ENCODE assay signal across 22 mouse cellular contexts in genomic region chr15:6055703-6056102, GRCm38 (mm10).
A peak's percentile ranks its signal among the peaks of the same experiment; 100 is the strongest.
DNase-seq lines count a peak whose midpoint lies in the region; TF ChIP-seq lines count a peak whose summit lies in the region.
"Had no signal": no experiment of that assay in that cellular context is flagged by ENCODE, and none has a peak within 500 bp of the region (broad histone marks: within the 10 kb centered on the region; RNA-seq: fewer than 3 reads in every experiment).

No protein-coding gene starts in this region.

- H3K36me3 ChIP-seq in C2C12 (ENCODE audit: control insufficient read depth, insufficient read depth) = no peaks in the 10 kb centered on the region
- H3K36me3 ChIP-seq in myocyte (ENCODE audit: control insufficient read depth, insufficient read depth) = no peaks in the 10 kb centered on the region
- H3K36me3 ChIP-seq: G1E had no signal

- H3K79me2 ChIP-seq in C2C12 (ENCODE audit: control insufficient read depth, insufficient read depth) = no peaks in the 10 kb centered on the region
- H3K79me2 ChIP-seq in myocyte (ENCODE audit: control insufficient read depth, insufficient read depth) = no peaks in the 10 kb centered on the region

- no peak for TF ChIP-seq POLR2A in myocyte (IDR thresholded peaks at IDR 0.05; ENCODE audit: insufficient read length, low read depth)

- H3K4me2 ChIP-seq in myocyte (ENCODE audit: low read depth) = peak overlapping the region; percentile 26

- intact Hi-C loops in heart, postnatal 10 days (cut with DNase I) = no loop called here

- H3K4me3 ChIP-seq in C2C12 (ENCODE audit: insufficient read depth, poor library complexity, severe bottlenecking) (no peak overlapping the region), myocyte (no peak overlapping the region)
- no peak overlapping the region for H3K4me3 ChIP-seq in layer of hippocampus, adult 2 months

- H3K27me3 ChIP-seq in C2C12 (ENCODE audit: control insufficient read depth, insufficient read depth, insufficient read length) (no peaks in the 10 kb centered on the region), myocyte (ENCODE audit: control insufficient read depth, insufficient read depth, insufficient read length) (no peaks in the 10 kb centered on the region)
- H3K27me3 ChIP-seq: CH12.LX, Patski had no signal

- no peaks in the 10 kb centered on the region for H3K79me3 ChIP-seq in C2C12 (ENCODE audit: low read depth)

- H3ac ChIP-seq in C2C12 (ENCODE audit: control insufficient read depth, insufficient read length, low read depth) (no peak overlapping the region), myocyte (ENCODE audit: control insufficient read depth, insufficient read length) (no peak overlapping the region)

- peak; percentile 35 for DNase-seq in 3134 (ENCODE audit: extremely low read depth, insufficient read length, low spot score)
- peak; percentile 46 for DNase-seq in fibroblast of lung, adult 2 months (ENCODE audit: low read depth)
- no peak for DNase-seq in heart, postnatal 10 days
- no peak for DNase-seq in spleen, postnatal 10 days (ENCODE audit: low spot score in 2 of 2)
- DNase-seq in adrenal gland, postnatal 25 days = no peak
- DNase-seq in layer of hippocampus, adult 2 months (ENCODE audit: low spot score in 2 of 2) = no peak
- DNase-seq: adrenal gland, adult 2 months; adrenal gland, adult 8-10 months; adrenal gland, postnatal 10 days; adrenal gland, postnatal 14 days; adrenal gland, postnatal 36 days; B cell, adult 2 months; cerebellum, adult 11 months; cerebellum, adult 11-12 months; cerebellum, adult 18-20 months; cerebellum, adult 2 months; cerebellum, adult 8-10 months had no signal

- no peak for TF ChIP-seq CTCF in C2C12 (IDR thresholded peaks at IDR 0.05; ENCODE audit: control insufficient read depth, insufficient read depth, insufficient read length)
- TF ChIP-seq CTCF in layer of hippocampus, adult 2 months (conservative IDR thresholded peaks at IDR 0.05) = no peak

- no peak overlapping the region for H3K27ac ChIP-seq in layer of hippocampus, adult 2 months

TF ChIP-seq in C2C12, 6 proteins besides CTCF, POLR2A, EP300 and RAD21:
- TF ChIP-seq FOSL1 (IDR thresholded peaks at IDR 0.05; ENCODE audit: insufficient read depth, low read length, poor library complexity, severe bottlenecking) (no peak), MYOG (IDR thresholded peaks at IDR 0.05; ENCODE audit: control insufficient read depth, extremely low read depth, insufficient read length) (no peak), USF1 (IDR thresholded peaks at IDR 0.05; ENCODE audit: low read depth) (peak; percentile 83), CEBPB (IDR thresholded peaks at IDR 0.05; ENCODE audit: low read depth) (peak; percentile 27), MYOD1 (IDR thresholded peaks at IDR 0.05; ENCODE audit: control insufficient read depth, insufficient read length, low read depth) (no peak), MAX (IDR thresholded peaks at IDR 0.05) (no peak)
TF ChIP-seq in C2C12: peak in this region for 2.

TF ChIP-seq in myocyte, 11 proteins besides CTCF, POLR2A, EP300 and RAD21:
- TF ChIP-seq TCF3 (IDR thresholded peaks at IDR 0.05; ENCODE audit: insufficient read length, low read depth) (no peak), USF1 (IDR thresholded peaks at IDR 0.05; ENCODE audit: low read depth) (peak; percentile 73)

Comparison
In these comparisons a context has a peak if more than half of its experiments do, and no peak if none do; other contexts are left out.
1. DNase-seq: peak in 3134 (single experiment) and fibroblast of lung, adult 2 months (single experiment); none in heart, postnatal 10 days (0 of 2), spleen, postnatal 10 days (0 of 2), adrenal gland, postnatal 25 days (single experiment) and layer of hippocampus, adult 2 months (0 of 2).